Mouse (Mus musculus) neural tube, embryonic 11.5 days (tissue): ENCODE data around the gene Ubald1. TPM values are rescaled to one million over a fixed set of nuclear protein-coding genes. Genes with fewer than 3 reads are reported as not detected.

Experiments used
- ATAC-seq: fragments of 200-750 bp; cut with Nextera tagmentation; 2 replicates; pipeline ENCODE4 v1.8.0; 2017; ENCODE audit warnings: moderate number of reproducible peaks, mild to moderate bottlenecking, moderate TSS enrichment, moderate library complexity; ENCODE audit not compliant: insufficient read depth, low FRiP score, low TSS enrichment
- DNase-seq: peaks from one replicate; pipeline ENCODE4 v3.0.0-alpha.2; 2015; ENCODE audit warnings: low spot score
- H3K27ac ChIP-seq: fragments of 300-500 bp; sonication (generic); 2 replicates; pipeline ENCODE4 v1.5.1; 2014; ENCODE audit warnings: low read depth, mild to moderate bottlenecking, low read length
- H3K27me3 ChIP-seq: fragments of 300-500 bp; sonication (generic); 2 replicates; pipeline ENCODE4 v1.6.1; 2014; ENCODE audit warnings: mild to moderate bottlenecking, low read length, mixed read lengths; ENCODE audit not compliant: control insufficient read depth, insufficient read depth
- H3K36me3 ChIP-seq: fragments of 300-500 bp; sonication (generic); 2 replicates; pipeline ENCODE4 v1.6.1; 2014; ENCODE audit warnings: mild to moderate bottlenecking, low read length, moderate library complexity, mixed read lengths; ENCODE audit not compliant: control insufficient read depth, insufficient read depth
- H3K4me1 ChIP-seq: fragments of 300-500 bp; sonication (generic); 2 replicates; pipeline ENCODE4 v1.6.1; 2014; ENCODE audit warnings: low read length, mixed read lengths; ENCODE audit not compliant: control insufficient read depth, insufficient read depth
- H3K4me2 ChIP-seq: fragments of 300-500 bp; sonication (generic); 2 replicates; pipeline ENCODE4 v1.6.1; 2014; ENCODE audit warnings: low read depth, mild to moderate bottlenecking, moderate library complexity
- H3K4me3 ChIP-seq: fragments of 300-500 bp; sonication (generic); 2 replicates; pipeline ENCODE4 v1.5.1; 2014; ENCODE audit warnings: low read depth, low read length
- H3K9ac ChIP-seq: fragments of 300-500 bp; sonication (generic); 2 replicates; pipeline ENCODE4 v1.6.1; 2014; ENCODE audit warnings: mild to moderate bottlenecking, low read length
- H3K9me3 ChIP-seq: fragments of 300-500 bp; sonication (generic); 2 replicates; pipeline ENCODE4 v1.6.1; 2016; ENCODE audit warnings: low read length; ENCODE audit not compliant: control insufficient read depth
- WGBS: fragments of 180-500 bp; shearing (Covaris S2); extraction: QIAGEN DNeasy Blood & Tissue Kit; methylation state at CpG from one replicate; pipeline ENCODE4 v1.1.7; 2014; 5-methylcytosine and 5-hydroxymethylcytosine counted together
- polyA plus RNA-seq: library from polyadenylated mRNA; unstranded; fragments of >200 nt; fragmentation: Nextera tagmentation; extraction: Ambion mirVana; gene quantifications from 2 replicates; pipeline ENCODE4 v1.2.1, GENCODE M21; 2014

Ubald1 gene
- polyA plus RNA-seq, 1 experiment from 2014 or later: 35.3 TPM

DNA sequence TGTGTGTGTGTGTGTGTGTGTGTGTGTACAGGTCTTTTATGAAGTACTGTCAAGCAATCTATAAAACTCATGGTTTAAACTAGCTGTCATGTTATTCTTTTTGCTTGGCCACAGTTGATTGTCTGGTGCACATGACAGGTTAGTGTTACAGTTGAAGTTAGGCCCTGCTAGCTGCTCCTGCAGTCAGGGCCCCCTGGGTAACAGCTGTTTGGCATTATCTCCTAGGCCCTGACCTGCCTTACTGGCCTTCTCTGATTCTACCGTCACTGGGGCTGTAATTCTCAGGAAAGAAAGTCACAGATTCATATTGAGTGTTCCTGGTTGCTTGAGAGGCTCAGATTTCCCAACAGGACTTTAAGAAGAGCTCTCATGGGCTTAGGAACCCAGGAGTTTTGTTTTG lies 25.5 kb upstream of the Ubald1 start:
- Histone ChIP-seq H3K9me3 (no peaks in the 10 kb centered on the region), H3K9ac (no peak overlapping the region), H3K27ac (no peak overlapping the region), H3K4me3 (no peak overlapping the region), H3K4me2 (no peak overlapping the region), H3K36me3 (0 out of 2 replicates have a peak, but pooled peaks cover 2% of the 10 kb centered on the region), H3K27me3 (no peaks in the 10 kb centered on the region), H3K4me1 (no peaks in the 10 kb centered on the region)
- WGBS: 57% methylated on average over 1 of the region's 1 CpGs
- DNase-seq (no peak), ATAC-seq (no peak)

DNA sequence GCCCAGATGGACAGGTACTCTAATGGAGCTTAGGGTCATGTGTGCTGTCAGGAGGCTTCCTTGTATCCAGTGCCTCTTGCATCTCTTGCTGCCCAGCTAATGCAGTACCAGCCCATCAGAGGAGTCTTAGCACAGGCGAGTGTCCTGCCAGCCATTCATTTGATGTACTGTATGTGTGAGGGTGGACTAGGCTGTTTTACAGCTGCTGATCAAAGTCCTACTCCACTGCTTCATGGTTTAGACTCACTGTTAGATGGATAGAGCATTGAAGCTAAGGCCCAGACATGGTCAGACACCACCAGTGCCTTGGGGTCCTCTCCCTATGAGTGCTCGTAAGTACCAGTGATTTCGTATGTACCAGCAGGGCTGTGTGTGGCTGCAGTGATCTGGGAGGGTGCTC lies 24.8 kb upstream of the Ubald1 start:
- DNase-seq: no peak
- H3K4me2 ChIP-seq: no peak overlapping the region
- WGBS: 85% methylated on average over 3 of the region's 3 CpGs
- H3K9me3 ChIP-seq: no peaks in the 10 kb centered on the region
- H3K27me3 ChIP-seq: no peaks in the 10 kb centered on the region
- H3K4me3 ChIP-seq: no peak overlapping the region
- no peak for ATAC-seq
- 0 out of 2 replicates have a peak, but pooled peaks cover 2% of the 10 kb centered on the region for H3K36me3 ChIP-seq
- H3K27ac ChIP-seq: no peak overlapping the region
- no peaks in the 10 kb centered on the region for H3K4me1 ChIP-seq
- H3K9ac ChIP-seq: no peak overlapping the region

DNA sequence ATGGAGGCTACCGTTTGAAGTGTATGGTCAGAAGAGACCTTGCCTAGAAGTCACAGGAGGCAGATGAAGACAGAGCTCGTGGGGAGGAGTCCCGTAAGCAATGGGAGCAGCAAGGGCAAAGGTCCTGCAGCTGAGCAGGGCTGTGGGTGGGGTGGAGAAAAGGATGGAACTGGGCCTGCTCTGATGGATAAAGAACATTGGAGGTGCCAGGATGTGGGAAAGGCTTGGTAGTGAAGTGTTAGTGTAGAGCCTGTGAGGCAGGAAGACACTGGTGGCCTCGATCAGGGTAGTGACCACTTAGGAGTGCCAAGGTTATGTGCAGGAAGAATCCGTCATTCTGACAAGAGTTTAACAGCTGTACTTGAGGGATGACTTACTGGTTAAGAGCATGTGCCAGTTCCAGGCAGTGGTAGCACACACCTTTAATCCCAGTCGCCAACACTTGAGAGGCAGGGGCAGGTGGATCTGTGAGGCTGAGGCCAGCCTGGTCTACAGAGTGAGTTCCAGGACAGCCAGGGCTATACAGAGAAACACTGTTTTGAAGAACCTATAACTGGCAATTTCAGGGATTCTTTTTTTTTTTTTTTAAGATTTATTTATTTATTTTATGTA lies 23.5 kb upstream of the Ubald1 start:
- no peak for DNase-seq

DNA sequence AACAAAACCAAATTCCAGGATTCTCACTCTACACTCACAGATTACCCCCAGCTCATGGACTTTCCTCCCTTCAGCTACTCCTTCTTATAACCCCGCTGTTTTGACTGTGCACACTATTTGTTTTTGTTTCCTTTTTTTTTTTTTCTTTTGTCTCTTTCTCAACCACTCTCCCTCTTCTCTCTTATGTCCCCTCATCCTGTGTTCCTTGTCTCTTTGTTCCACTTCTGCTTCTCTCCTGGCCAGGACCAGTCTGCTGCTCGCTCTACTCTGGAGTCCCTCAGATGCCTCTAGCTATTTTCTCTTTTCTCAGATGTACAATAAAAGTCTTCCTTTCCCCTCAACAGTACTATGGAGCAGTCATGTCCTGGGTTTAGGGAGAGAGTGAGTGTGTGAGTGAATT lies 22.3 kb upstream of the Ubald1 start:
- no peak for ATAC-seq
- no peaks in the 10 kb centered on the region for H3K4me1 ChIP-seq
- WGBS: 80% methylated on average over 2 of the region's 2 CpGs

More for the DNA sequence above, 23.5 kb upstream of the Ubald1 start:
- Histone ChIP-seq H3K36me3 (no peaks in the 10 kb centered on the region), H3K4me1 (no peaks in the 10 kb centered on the region), H3K4me3 (no peak overlapping the region), H3K27me3 (no peaks in the 10 kb centered on the region), H3K27ac (no peak overlapping the region), H3K4me2 (no peak overlapping the region), H3K9me3 (no peaks in the 10 kb centered on the region), H3K9ac (no peak overlapping the region)
- ATAC-seq: no peak
- WGBS: 82% methylated on average over 6 of the region's 6 CpGs

DNA sequence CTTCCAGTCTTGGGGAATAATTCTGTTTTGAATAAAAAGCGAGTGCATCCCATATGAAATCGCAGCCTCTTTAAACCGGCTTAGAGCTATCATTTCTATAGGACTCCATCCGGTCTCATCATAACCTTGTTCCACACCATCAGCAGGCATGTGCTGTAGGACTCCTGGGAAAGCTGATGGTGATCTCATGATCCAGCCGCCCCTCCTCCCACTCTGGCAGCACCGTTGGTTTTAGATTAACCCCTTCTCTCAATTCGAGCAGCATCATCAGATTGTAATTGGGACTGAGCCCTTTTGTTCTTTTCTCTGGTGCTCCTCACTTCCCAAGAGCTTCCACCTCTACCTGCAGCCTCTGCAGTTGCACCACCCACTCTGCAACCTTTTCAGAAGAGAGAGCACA lies 21.1 kb upstream of the Ubald1 start:
- H3K4me1 ChIP-seq: no peaks in the 10 kb centered on the region
- no peaks in the 10 kb centered on the region for H3K9me3 ChIP-seq
- 63% methylated on average over 7 of the region's 7 CpGs for WGBS
- no peak overlapping the region for H3K4me3 ChIP-seq
- H3K27ac ChIP-seq: no peak overlapping the region
- DNase-seq (no peak), ATAC-seq (no peak)
- H3K4me2 ChIP-seq: no peak overlapping the region
- H3K36me3 ChIP-seq: no peaks in the 10 kb centered on the region
- H3K27me3 ChIP-seq: no peaks in the 10 kb centered on the region
- H3K9ac ChIP-seq: no peak overlapping the region

More for the DNA sequence above, 22.3 kb upstream of the Ubald1 start:
- H3K9me3 ChIP-seq: no peaks in the 10 kb centered on the region
- no peaks in the 10 kb centered on the region for H3K36me3 ChIP-seq
- H3K4me3 ChIP-seq: no peak overlapping the region
- no peak for DNase-seq
- H3K4me2 ChIP-seq: no peak overlapping the region
- no peaks in the 10 kb centered on the region for H3K27me3 ChIP-seq
- H3K9ac ChIP-seq: no peak overlapping the region
- no peak overlapping the region for H3K27ac ChIP-seq

DNA sequence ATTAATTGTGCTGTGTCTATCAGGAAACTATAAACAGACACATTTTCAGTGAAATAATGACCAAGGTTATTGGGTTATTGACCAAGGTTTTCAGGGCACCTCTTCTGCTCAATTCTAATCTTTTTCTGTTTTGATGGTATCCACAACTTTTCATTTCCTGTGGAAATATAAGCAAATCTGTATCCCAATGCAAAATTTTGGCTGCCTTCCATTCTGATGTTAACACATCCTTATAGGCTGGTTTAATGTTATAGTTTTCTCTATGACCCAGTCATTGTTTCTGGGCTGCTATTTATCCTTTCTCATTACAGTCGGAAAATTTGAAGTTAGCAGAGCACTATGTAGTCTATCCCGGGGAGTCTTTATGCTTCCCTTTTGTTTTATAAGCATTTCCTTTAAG lies 19.6 kb upstream of the Ubald1 start:
- Histone ChIP-seq H3K27ac (no peak overlapping the region), H3K4me1 (no peaks in the 10 kb centered on the region), H3K9ac (no peak overlapping the region), H3K9me3 (no peaks in the 10 kb centered on the region), H3K4me3 (no peak overlapping the region), H3K27me3 (no peaks in the 10 kb centered on the region), H3K36me3 (no peaks in the 10 kb centered on the region), H3K4me2 (no peak overlapping the region)
- 93% methylated on average over 2 of the region's 2 CpGs for WGBS
- ATAC-seq: no peak
- no peak for DNase-seq

DNA sequence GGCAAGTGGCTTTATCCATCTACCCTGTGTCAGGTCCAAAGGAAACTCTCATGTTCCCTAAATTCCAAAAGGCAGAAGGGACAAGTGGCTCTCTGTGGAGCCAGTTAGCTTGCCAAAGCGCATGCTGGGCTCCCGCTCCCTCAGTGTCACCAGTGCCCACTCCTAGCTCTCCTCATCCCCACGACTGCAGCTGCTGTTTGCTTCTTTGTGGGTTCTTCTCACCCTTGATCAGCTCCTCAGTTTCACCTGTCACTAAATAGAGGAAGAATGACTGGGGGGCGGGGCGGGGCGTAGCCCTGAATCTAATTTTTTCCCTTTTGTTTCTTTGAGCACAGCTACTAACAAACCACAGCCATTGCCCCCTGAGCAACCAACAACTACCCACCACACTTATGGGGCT lies 18.8 kb upstream of the Ubald1 start:
- Histone ChIP-seq H3K4me1 (no peaks in the 10 kb centered on the region), H3K9ac (no peak overlapping the region), H3K4me3 (no peak overlapping the region), H3K27ac (no peak overlapping the region), H3K27me3 (no peaks in the 10 kb centered on the region), H3K9me3 (no peaks in the 10 kb centered on the region), H3K36me3 (no peaks in the 10 kb centered on the region), H3K4me2 (no peak overlapping the region)
- no peak for DNase-seq
- 88% methylated on average over 6 of the region's 6 CpGs for WGBS
- no peak for ATAC-seq

DNA sequence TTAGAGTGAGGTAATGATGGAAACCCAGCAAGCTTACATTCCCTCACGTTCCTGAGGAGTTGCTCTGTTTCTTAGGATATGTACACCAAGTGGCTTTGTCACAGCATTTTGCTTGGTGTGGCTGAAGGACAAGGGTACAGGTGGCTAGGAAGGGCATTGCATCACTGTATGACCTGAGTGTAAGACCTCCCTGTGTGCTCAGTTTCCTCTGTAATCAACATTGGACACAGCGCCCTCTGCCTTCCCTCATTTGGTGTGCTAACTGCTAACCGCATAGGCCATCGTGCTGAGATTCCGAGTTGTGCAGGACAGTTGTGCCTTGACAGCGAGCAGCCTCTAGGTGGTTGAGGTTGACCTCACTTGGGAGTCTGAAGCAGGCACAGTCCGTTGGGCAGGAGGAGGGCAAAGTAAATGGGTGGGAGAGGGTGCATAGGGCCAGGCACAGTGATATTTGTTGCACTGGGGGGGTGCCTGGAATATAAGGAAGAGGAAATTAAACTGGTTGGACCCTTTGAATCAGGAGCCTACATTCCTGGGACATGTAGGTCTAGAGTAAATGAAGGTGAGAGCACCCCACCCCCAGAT lies 17.1 kb upstream of the Ubald1 start:
- Histone ChIP-seq H3K9me3 (no peaks in the 10 kb centered on the region), H3K4me3 (no peak overlapping the region), H3K36me3 (no peaks in the 10 kb centered on the region), H3K4me1 (no peaks in the 10 kb centered on the region), H3K9ac (no peak overlapping the region), H3K4me2 (no peak overlapping the region), H3K27me3 (no peaks in the 10 kb centered on the region), H3K27ac (no peak overlapping the region)
- DNase-seq (no peak), ATAC-seq (no peak)
- WGBS: 55% methylated on average over 7 of the region's 7 CpGs

DNA sequence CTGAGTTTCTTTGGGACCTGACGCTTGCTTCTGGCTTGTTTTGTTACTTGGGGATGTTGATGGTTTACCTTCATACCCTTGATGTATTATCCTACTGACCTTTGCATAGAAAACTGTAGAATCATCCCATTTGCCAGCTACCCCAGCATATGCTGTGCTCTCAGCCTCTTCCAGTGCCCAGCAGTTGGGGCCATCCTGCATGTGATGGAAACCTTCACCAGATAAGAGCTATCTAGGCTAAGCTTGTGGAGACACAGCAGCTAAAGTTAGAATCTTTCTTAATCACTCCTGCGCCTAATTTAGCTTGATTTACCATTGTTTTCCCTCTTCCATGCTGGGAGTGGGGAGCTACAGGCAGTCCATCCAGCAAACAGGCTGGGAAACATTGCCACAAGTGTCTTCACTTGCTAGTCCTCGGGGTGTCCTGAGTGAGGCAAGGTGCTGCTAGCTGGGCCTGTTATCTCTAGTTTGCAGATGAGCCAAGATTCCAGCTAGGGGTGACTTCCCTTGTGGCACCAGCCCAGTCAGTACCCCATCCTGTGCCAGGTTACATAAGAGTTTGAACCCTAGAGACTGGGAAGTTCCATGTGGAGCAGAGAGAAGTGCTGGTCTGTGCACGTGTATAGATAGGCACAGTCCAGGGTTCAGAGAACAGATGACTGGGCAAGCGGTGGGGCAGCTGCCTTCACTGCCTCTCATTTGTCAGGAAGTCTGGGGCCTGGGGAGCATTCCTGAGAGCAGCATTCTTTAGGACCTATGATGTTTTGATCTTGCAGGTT lies 16.3 kb upstream of the Ubald1 start:
- 77% methylated on average over 5 of the region's 5 CpGs for WGBS
- no peak overlapping the region for H3K4me2 ChIP-seq
- DNase-seq: no peak
- no peak overlapping the region for H3K4me3 ChIP-seq
- no peak overlapping the region for H3K27ac ChIP-seq
- no peak overlapping the region for H3K9ac ChIP-seq
- no peaks in the 10 kb centered on the region for H3K36me3 ChIP-seq
- H3K4me1 ChIP-seq: no peaks in the 10 kb centered on the region
- no peaks in the 10 kb centered on the region for H3K9me3 ChIP-seq
- no peak for ATAC-seq
- no peaks in the 10 kb centered on the region for H3K27me3 ChIP-seq
